Mouse (Mus musculus) MEL (cell line): Measurements from ENCODE around the gene Tmtc4. TPM values are rescaled to one million over a fixed set of nuclear protein-coding genes. Genes with fewer than 3 reads are reported as not detected.

Experiments
- DNase-seq: peaks from one replicate; pipeline ENCODE4 v3.0.0; 2011; ENCODE audit warnings: low read depth, low spot score
- H3K27ac ChIP-seq: 2 replicates; pipeline ENCODE4 v1.5.1; 2012; ENCODE audit warnings: low read depth, mild to moderate bottlenecking, control low read depth, low read length, moderate library complexity; ENCODE audit not compliant: control insufficient read depth
- H3K27me3 ChIP-seq, 2 experiments: fragments of 150-350 bp in 1 of 2; sonication (generic) in 1 of 2; 2 replicates each; pipeline ENCODE4 v1.6.1; 2012; ENCODE audit warnings: low read length in 2 of 2, mild to moderate bottlenecking in 2 of 2, improper control_type of control experiment in 1 of 2, moderate library complexity in 1 of 2; ENCODE audit not compliant: insufficient read depth in 2 of 2, control insufficient read depth in 1 of 2
- H3K36me3 ChIP-seq, 2 experiments: 2 replicates each; pipeline ENCODE4 v1.6.1; 2012 to 2014; ENCODE audit warnings: low read length in 2 of 2, improper control_type of control experiment in 1 of 2, inconsistent platforms in 1 of 2, mild to moderate bottlenecking in 1 of 2; ENCODE audit not compliant: insufficient read depth in 2 of 2, control insufficient read depth in 1 of 2
- H3K4me1 ChIP-seq, 2 experiments: fragments of 150-350 bp in 1 of 2; sonication (generic) in 1 of 2; 2 replicates each; pipeline ENCODE4 v1.6.1; 2012; ENCODE audit warnings: low read length in 2 of 2, improper control_type of control experiment in 1 of 2, mild to moderate bottlenecking in 1 of 2; ENCODE audit not compliant: insufficient read depth in 2 of 2, control insufficient read depth in 1 of 2
- H3K4me3 ChIP-seq, 2 experiments: fragments of 150-350 bp in 1 of 2; sonication (generic) in 1 of 2; 2 replicates each; pipeline ENCODE4 v1.5.1; 2012; ENCODE audit warnings: low read depth in 2 of 2, low read length in 2 of 2, mild to moderate bottlenecking in 2 of 2, moderate library complexity in 2 of 2, control low read depth in 1 of 2, improper control_type of control experiment in 1 of 2; ENCODE audit not compliant: control insufficient read depth in 1 of 2, insufficient read depth in 1 of 2
- H3K79me2 ChIP-seq: 2 replicates; pipeline ENCODE4 v1.6.1; 2012; ENCODE audit warnings: mild to moderate bottlenecking, low read length, moderate library complexity; ENCODE audit not compliant: control insufficient read depth, poor library complexity, insufficient read depth
- H3K9ac ChIP-seq: 2 replicates; pipeline ENCODE4 v1.6.1; 2012; ENCODE audit warnings: low read depth, mild to moderate bottlenecking, control low read depth, low read length, moderate library complexity; ENCODE audit not compliant: control insufficient read depth, poor library complexity, severe bottlenecking
- H3K9me3 ChIP-seq: fragments of 150-350 bp; sonication (generic); replicated peaks from 2 replicates; pipeline ENCODE4 v1.6.1; 2012; ENCODE audit warnings: mild to moderate bottlenecking, low read length, improper control_type of control experiment, moderate library complexity; ENCODE audit not compliant: insufficient read depth
- BHLHE40 ChIP-seq: IDR thresholded peaks from 2 replicates; pipeline ENCODE4 v1.6.1; 2012; ENCODE audit warnings: low read depth, mild to moderate bottlenecking, inconsistent platforms, low read length, improper control_type of control experiment, borderline replicate concordance
- CHD1 ChIP-seq: IDR thresholded peaks from 2 replicates; pipeline ENCODE4 v1.6.1; 2012; ENCODE audit warnings: low read depth, mild to moderate bottlenecking, inconsistent platforms, low read length, improper control_type of control experiment
- CTCF ChIP-seq, 3 experiments: IDR thresholded peaks in 2 of 3; conservative IDR thresholded peaks in 1 of 3; 2 replicates each; pipeline ENCODE4 v1.5.1; 2011 to 2012; ENCODE audit warnings: low read length in 3 of 3, low read depth in 2 of 3, mild to moderate bottlenecking in 2 of 3, improper control_type of control experiment in 1 of 3, inconsistent platforms in 1 of 3, mixed read lengths in 1 of 3, moderate library complexity in 1 of 3; ENCODE audit not compliant: control insufficient read depth in 1 of 3, insufficient read depth in 1 of 3, poor library complexity in 1 of 3, severe bottlenecking in 1 of 3
- GATA1 ChIP-seq: IDR thresholded peaks from 2 replicates; pipeline ENCODE4 v1.6.1; 2011; ENCODE audit warnings: low read depth, low read length, improper control_type of control experiment
- HCFC1 ChIP-seq: IDR thresholded peaks from 2 replicates; pipeline ENCODE4 v1.6.1; 2012; ENCODE audit warnings: low read depth, mild to moderate bottlenecking, inconsistent platforms, low read length, improper control_type of control experiment, moderate library complexity
- MAX ChIP-seq: IDR thresholded peaks from 2 replicates; pipeline ENCODE4 v1.6.1; 2011; ENCODE audit warnings: low read length, improper control_type of control experiment
- MAZ ChIP-seq: IDR thresholded peaks from 2 replicates; pipeline ENCODE4 v1.6.1; 2012; ENCODE audit warnings: low read depth, mild to moderate bottlenecking, inconsistent platforms, low read length, improper control_type of control experiment
- MEF2A ChIP-seq: IDR thresholded peaks from 2 replicates; pipeline ENCODE4 v1.6.1; 2014; ENCODE audit warnings: low read depth, mild to moderate bottlenecking, inconsistent platforms, low read length, improper control_type of control experiment; ENCODE audit not compliant: poor library complexity, insufficient replicate concordance, severe bottlenecking; ENCODE audit errors: extremely low read depth
- MYB ChIP-seq: IDR thresholded peaks from 2 replicates; pipeline ENCODE4 v1.6.1; 2011; ENCODE audit warnings: mild to moderate bottlenecking, low read depth, low read length, improper control_type of control experiment
- NRF1 ChIP-seq: IDR thresholded peaks from 2 replicates; pipeline ENCODE4 v1.6.1; 2014; ENCODE audit warnings: low read depth, mild to moderate bottlenecking, inconsistent platforms, low read length, improper control_type of control experiment, moderate library complexity; ENCODE audit not compliant: poor library complexity, insufficient read depth, severe bottlenecking
- POLR2A ChIP-seq, 2 experiments: IDR thresholded peaks; 2 replicates each; pipeline ENCODE4 v1.6.1; 2011 to 2012; ENCODE audit warnings: low read length in 2 of 2, mild to moderate bottlenecking in 2 of 2, control low read depth in 1 of 2, improper control_type of control experiment in 1 of 2, low read depth in 1 of 2, moderate library complexity in 1 of 2; ENCODE audit not compliant: control insufficient read depth in 1 of 2, insufficient read depth in 1 of 2, poor library complexity in 1 of 2
- POLR2AphosphoS2 ChIP-seq: IDR thresholded peaks from 2 replicates; pipeline ENCODE4 v1.6.1; 2011; ENCODE audit warnings: low read length, improper control_type of control experiment
- RAD21 ChIP-seq: IDR thresholded peaks from 2 replicates; pipeline ENCODE4 v1.6.1; 2011; ENCODE audit warnings: mild to moderate bottlenecking, low read depth, low read length, improper control_type of control experiment
- SIN3A ChIP-seq: IDR thresholded peaks from 2 replicates; pipeline ENCODE4 v1.6.1; 2012; ENCODE audit warnings: low read length, improper control_type of control experiment, inconsistent platforms
- SMC3 ChIP-seq: IDR thresholded peaks from 2 replicates; pipeline ENCODE4 v1.6.1; 2011; ENCODE audit warnings: low read depth, low read length, improper control_type of control experiment
- TAL1 ChIP-seq: IDR thresholded peaks from 2 replicates; pipeline ENCODE4 v1.6.1; 2012; ENCODE audit warnings: mild to moderate bottlenecking, inconsistent platforms, low read length, moderate library complexity, mixed read lengths
- TBP ChIP-seq: IDR thresholded peaks from 2 replicates; pipeline ENCODE4 v1.8.0; 2011; ENCODE audit warnings: low read depth, low read length, improper control_type of control experiment
- USF2 ChIP-seq, 2 experiments: IDR thresholded peaks; 2 replicates each; pipeline ENCODE4 v1.6.1; 2011 to 2012; ENCODE audit warnings: improper control_type of control experiment in 2 of 2, low read length in 2 of 2, borderline replicate concordance in 1 of 2, inconsistent platforms in 1 of 2, low read depth in 1 of 2, mild to moderate bottlenecking in 1 of 2; ENCODE audit not compliant: insufficient read depth in 1 of 2
- ZC3H11A ChIP-seq: IDR thresholded peaks from 2 replicates; pipeline ENCODE4 v1.6.1; 2012; ENCODE audit warnings: low read depth, mild to moderate bottlenecking, inconsistent platforms, low read length, improper control_type of control experiment
- ZKSCAN1 ChIP-seq: IDR thresholded peaks from 2 replicates; pipeline ENCODE4 v1.6.1; 2012; ENCODE audit warnings: low read depth, mild to moderate bottlenecking, inconsistent platforms, low read length, improper control_type of control experiment, moderate library complexity
- polyA plus RNA-seq, 2 experiments: library from polyadenylated mRNA; stranded (reverse) in 1 of 2; unstranded in 1 of 2; fragments of >175 nt in 1 of 2; fragments of >200 nt in 1 of 2; gene quantifications; 2 replicates each; pipeline versions ENCODE4 v1.2.1 to v1.2.4; 2012; ENCODE audit warnings: low replicate concordance in 2 of 2, low read depth in 1 of 2; ENCODE audit not compliant: insufficient read length in 2 of 2, insufficient read depth in 1 of 2, missing spikeins in 1 of 2
- total RNA-seq: library from RNA; depleted of rRNA; stranded (reverse); fragments of 300-350 nt; gene quantifications from 2 replicates; pipeline ENCODE4 v1.2.3, GENCODE M21; 2012

Tmtc4 gene
- total and polyA plus RNA-seq, 3 experiments = 10.4 to 11.5 TPM; not detected in 1

DNA sequence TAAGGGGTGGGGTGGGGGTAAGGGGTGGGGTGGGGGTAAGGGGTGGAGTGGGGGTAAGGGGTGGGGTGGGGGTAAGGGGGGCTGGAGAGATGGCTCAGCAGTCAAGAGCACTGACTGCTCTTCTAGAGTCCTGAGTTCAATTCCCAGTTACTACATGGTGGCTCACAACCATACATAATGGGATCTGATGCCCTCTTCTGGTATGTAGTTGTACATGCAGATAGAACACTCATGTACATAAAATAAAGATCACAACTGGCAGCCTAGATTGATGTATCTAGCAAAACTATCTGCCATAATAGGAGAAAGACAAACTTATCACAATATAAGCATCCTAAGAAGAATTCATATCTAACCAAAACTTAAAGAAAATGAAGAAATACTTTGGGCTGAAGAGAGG lies 85.3 kb downstream of the Tmtc4 start:
- no peak for TF ChIP-seq GATA1
- peak in 2 of 3 experiments; percentile 35 to 52; a peak in 3 of 6 replicates for TF ChIP-seq CTCF (IDR thresholded peaks at IDR 0.05 in 2 of 3, conservative IDR thresholded peaks at IDR 0.05 in 1 of 3; ENCODE audit: control insufficient read depth in 1 of 3, insufficient read depth in 1 of 3, low read depth in 2 of 3, low read length in 3 of 3, poor library complexity in 1 of 3, severe bottlenecking in 1 of 3)
- TF ChIP-seq SMC3 = peak; percentile 57
- peak; percentile 31; the same call in 1 of the 2 replicates for TF ChIP-seq ZC3H11A
- peak; percentile 44 for TF ChIP-seq RAD21
- TF ChIP-seq NRF1 = no peak
- no peak for TF ChIP-seq MAX
- H3K27ac ChIP-seq = no peak overlapping the region
- H3K9me3 ChIP-seq = no peaks in the 10 kb centered on the region
- H3K36me3 ChIP-seq = peaks cover 2% of the 10 kb centered on the region in 2 experiments; a peak in 1 of 4 replicates
- no peak overlapping the region for H3K4me3 ChIP-seq
- no peak overlapping the region for H3K9ac ChIP-seq
- H3K79me2 ChIP-seq = no peaks in the 10 kb centered on the region
- H3K4me1 ChIP-seq = no peaks in the 10 kb centered on the region; a peak in 1 of 4 replicates
- no peaks in the 10 kb centered on the region for H3K27me3 ChIP-seq
- peak; percentile 44 for DNase-seq

DNA sequence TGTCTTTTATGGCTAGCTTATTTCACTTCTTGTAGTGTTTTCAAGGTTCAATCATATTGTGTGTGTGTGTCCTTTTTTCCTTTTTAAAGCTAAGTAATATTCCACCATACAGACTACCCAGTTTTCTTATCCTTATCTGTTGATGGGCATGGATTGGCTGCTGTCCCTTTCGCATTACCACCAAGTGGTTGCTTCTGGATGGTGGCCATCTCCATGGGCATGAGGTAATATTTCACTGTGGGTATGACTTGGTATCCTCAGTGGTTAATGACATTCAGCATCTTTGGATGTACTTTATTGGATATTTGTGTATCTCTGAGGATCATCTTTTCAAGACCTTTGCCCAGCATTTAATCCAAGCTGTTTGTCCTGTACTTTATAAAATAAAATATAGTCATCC lies 87.7 kb downstream of the Tmtc4 start:
- H3K27ac ChIP-seq = no peak overlapping the region
- H3K9ac ChIP-seq = no peak overlapping the region
- no peaks in the 10 kb centered on the region for H3K79me2 ChIP-seq
- no peaks in the 10 kb centered on the region for H3K27me3 ChIP-seq
- no peak overlapping the region for H3K4me3 ChIP-seq
- H3K36me3 ChIP-seq = peaks cover 0 to 2% of the 10 kb centered on the region in 2 experiments; a peak in 2 of 4 replicates
- no peaks in the 10 kb centered on the region for H3K4me1 ChIP-seq
- H3K9me3 ChIP-seq = no peaks in the 10 kb centered on the region
- DNase-seq = no peak
- TF ChIP-seq TBP (no peak), USF2 (IDR thresholded peaks at IDR 0.05; ENCODE audit: borderline replicate concordance in 1 of 2, insufficient read depth in 1 of 2, low read depth in 1 of 2, low read length in 2 of 2) (no peak), MAZ (no peak), HCFC1 (no peak), BHLHE40 (no peak), TAL1 (no peak), CHD1 (no peak)

DNA sequence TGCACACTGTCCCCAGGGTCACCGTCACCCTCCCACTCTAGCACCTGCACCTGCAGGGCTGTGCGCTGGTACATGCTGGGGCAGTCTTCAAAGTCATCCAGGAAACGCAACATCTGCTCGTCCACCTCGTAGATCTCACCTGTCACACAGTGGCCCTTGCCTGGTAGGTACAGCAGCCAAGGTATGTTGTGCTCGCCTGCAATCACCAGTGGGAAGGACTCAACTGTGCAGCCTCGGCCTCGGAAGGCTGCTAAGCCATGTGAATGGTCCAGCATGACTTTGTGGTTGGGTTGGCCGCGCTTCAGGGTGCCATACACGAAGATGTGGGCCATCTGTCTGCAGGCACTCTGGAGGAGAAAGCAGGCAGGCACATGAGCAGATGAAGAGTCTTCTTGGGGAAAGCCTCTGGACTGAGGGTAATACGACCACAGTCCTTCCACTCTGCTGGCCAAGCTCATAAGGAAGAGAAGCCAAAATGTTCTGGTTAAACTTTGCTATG lies 92.3 kb downstream of the Tmtc4 start:
- Histone ChIP-seq H3K79me2 (no peaks in the 10 kb centered on the region), H3K4me1 (peaks cover 7 to 13% of the 10 kb centered on the region in 2 experiments), H3K36me3 (peaks cover 0 to 15% of the 10 kb centered on the region in 2 experiments; a peak in 3 of 4 replicates), H3K9ac (no peak overlapping the region), H3K4me3 (no peak overlapping the region), H3K27ac (no peak overlapping the region), H3K27me3 (no peaks in the 10 kb centered on the region), H3K9me3 (no peaks in the 10 kb centered on the region)
- no peak for DNase-seq
- no peak for TF ChIP-seq SMC3
- no peak for TF ChIP-seq SIN3A
- no peak for TF ChIP-seq MYB
- no peak for TF ChIP-seq MEF2A
- TF ChIP-seq ZKSCAN1 = no peak
- no peak for TF ChIP-seq POLR2A (IDR thresholded peaks at IDR 0.05; ENCODE audit: control insufficient read depth in 1 of 2, insufficient read depth in 1 of 2, low read depth in 1 of 2, low read length in 2 of 2, poor library complexity in 1 of 2)
- no peak for TF ChIP-seq NRF1
- no peak for TF ChIP-seq POLR2AphosphoS2
